Mouse (Mus musculus) heart, embryonic 12.5 days (tissue): Measurements from ENCODE around the gene Gsta2. TPM values are rescaled to one million over a fixed set of nuclear protein-coding genes. Genes with fewer than 3 reads are reported as not detected.
"Not testable (repeated sequence)": the region's sequence is repeated elsewhere in the genome, so short reads cannot be mapped to it uniquely, and the experiment has no call there.

Experiments used
- ATAC-seq: fragments of 200-750 bp; cut with Nextera tagmentation; 2 replicates; pipeline ENCODE4 v1.8.0; 2017; ENCODE audit warnings: moderate TSS enrichment, moderate library complexity; ENCODE audit not compliant: insufficient number of reproducible peaks, low FRiP score
- H3K27ac ChIP-seq: fragments of 300-500 bp; sonication (generic); 2 replicates; pipeline ENCODE4 v1.5.1; 2016; ENCODE audit warnings: mild to moderate bottlenecking, moderate library complexity; ENCODE audit not compliant: poor library complexity, severe bottlenecking
- H3K27me3 ChIP-seq: fragments of 300-500 bp; sonication (generic); replicated peaks from 2 replicates; pipeline ENCODE4 v1.6.1; 2016; ENCODE audit warnings: mild to moderate bottlenecking, moderate library complexity
- H3K36me3 ChIP-seq: fragments of 300-500 bp; sonication (generic); 2 replicates; pipeline ENCODE4 v1.6.1; 2016; ENCODE audit warnings: mild to moderate bottlenecking, moderate library complexity
- H3K4me1 ChIP-seq: fragments of 300-500 bp; sonication (generic); replicated peaks from 2 replicates; pipeline ENCODE4 v1.6.1; 2016; ENCODE audit warnings: mild to moderate bottlenecking
- H3K4me2 ChIP-seq: fragments of 300-500 bp; sonication (generic); 2 replicates; pipeline ENCODE4 v1.6.1; 2016; ENCODE audit warnings: mild to moderate bottlenecking, moderate library complexity
- H3K4me3 ChIP-seq: fragments of 300-500 bp; sonication (generic); 2 replicates; pipeline ENCODE4 v1.5.1; 2016; ENCODE audit warnings: mild to moderate bottlenecking
- H3K9ac ChIP-seq: fragments of 300-500 bp; sonication (generic); 2 replicates; pipeline ENCODE4 v1.6.1; 2016; ENCODE audit warnings: mild to moderate bottlenecking, moderate library complexity
- H3K9me3 ChIP-seq: fragments of 300-500 bp; sonication (generic); replicated peaks from 2 replicates; pipeline ENCODE4 v1.6.1; 2016; ENCODE audit warnings: mild to moderate bottlenecking, moderate library complexity
- WGBS: fragments of 180-500 bp; shearing (Covaris S2); methylation state at CpG from one replicate; pipeline ENCODE4 v1.1.7; 2016; 5-methylcytosine and 5-hydroxymethylcytosine counted together
- polyA plus RNA-seq: library from polyadenylated mRNA; unstranded; fragments of >200 nt; fragmentation: Nextera tagmentation; extraction: Ambion mirVana; gene quantifications from 2 replicates; pipeline ENCODE4 v1.2.1, GENCODE M21; 2016

Gene Gsta2
- polyA plus RNA-seq, 1 experiment from 2014 or later, result not detected

DNA sequence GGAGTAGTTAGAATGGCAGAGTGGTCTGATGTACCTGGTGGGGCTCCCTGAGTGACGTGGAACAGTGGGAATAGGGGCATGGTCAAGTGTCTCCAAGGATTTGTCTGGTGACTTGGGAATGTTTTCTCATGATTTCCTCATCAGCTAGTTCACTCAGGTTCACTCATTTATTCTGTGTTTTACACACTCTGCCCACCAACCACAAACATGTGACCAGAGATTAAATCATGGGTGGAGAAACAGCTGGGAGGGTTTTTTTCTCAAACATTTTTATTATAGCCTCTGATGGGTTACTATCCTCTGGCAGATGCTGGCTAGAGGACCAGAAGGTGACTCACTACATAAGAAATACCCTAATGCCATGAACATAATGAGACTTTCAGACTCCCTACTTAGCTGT lies 57.4 kb downstream of the Gsta2 start:
- Histone ChIP-seq H3K4me1 (no peaks in the 10 kb centered on the region), H3K9ac (no peak overlapping the region), H3K27ac (no peak overlapping the region), H3K36me3 (no peaks in the 10 kb centered on the region), H3K4me2 (no peak overlapping the region), H3K4me3 (no peak overlapping the region), H3K9me3 (no peaks in the 10 kb centered on the region), H3K27me3 (no peaks in the 10 kb centered on the region)
- no peak for ATAC-seq
- 71% methylated on average over 1 of the region's 1 CpGs for WGBS

GRCm38 (mm10) chr9:78296089-78296488 lies 59.5 kb downstream of the Gsta2 start:
- not testable (repeated sequence) for ATAC-seq, H3K4me1 ChIP-seq, H3K9me3 ChIP-seq, H3K27ac ChIP-seq, H3K4me2 ChIP-seq, H3K9ac ChIP-seq, H3K4me3 ChIP-seq, H3K27me3 ChIP-seq, H3K36me3 ChIP-seq
- WGBS, result 10% methylated on average over 6 of the region's 6 CpGs

DNA sequence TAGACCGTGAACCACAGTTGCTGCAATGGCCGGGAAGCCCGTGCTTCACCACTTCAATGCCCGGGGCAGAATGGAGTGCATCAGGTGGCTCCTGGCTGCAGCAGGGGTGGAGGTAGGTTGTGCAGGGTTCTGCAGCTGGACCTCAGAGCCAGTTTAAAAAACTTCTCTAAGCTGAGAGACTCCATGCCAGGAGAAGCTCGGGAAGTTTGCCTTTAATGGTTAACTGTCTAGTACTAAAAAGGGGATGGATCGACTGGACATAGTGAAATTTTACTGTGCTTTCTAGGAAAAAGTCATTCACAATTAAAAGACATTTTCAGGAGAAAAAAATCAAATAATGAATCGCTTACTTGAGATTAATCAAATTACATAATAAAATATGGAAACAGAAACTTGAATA lies 60.8 kb downstream of the Gsta2 start:
- not testable (repeated sequence) for H3K9me3 ChIP-seq, H3K27me3 ChIP-seq, H3K4me3 ChIP-seq, ATAC-seq, H3K27ac ChIP-seq, H3K4me1 ChIP-seq, H3K9ac ChIP-seq, H3K4me2 ChIP-seq, H3K36me3 ChIP-seq
- 73% methylated on average over 7 of the region's 7 CpGs for WGBS

GRCm38 (mm10) chr9:78293683-78294082 lies 61.9 kb downstream of the Gsta2 start:
- not testable (repeated sequence) for H3K9ac ChIP-seq, H3K27ac ChIP-seq, H3K4me2 ChIP-seq, H3K4me3 ChIP-seq, H3K9me3 ChIP-seq, H3K36me3 ChIP-seq, H3K4me1 ChIP-seq, ATAC-seq, H3K27me3 ChIP-seq
- 50% methylated on average over 1 of the region's 1 CpGs for WGBS

GRCm38 (mm10) chr9:78292462-78292861 lies 63.1 kb downstream of the Gsta2 start:
- WGBS, result 78% methylated on average over 8 of the region's 8 CpGs
- not testable (repeated sequence) for ATAC-seq, H3K9ac ChIP-seq, H3K36me3 ChIP-seq, H3K9me3 ChIP-seq, H3K4me1 ChIP-seq, H3K27ac ChIP-seq, H3K4me2 ChIP-seq, H3K27me3 ChIP-seq, H3K4me3 ChIP-seq

- H3K27me3 ChIP-seq, H3K36me3 ChIP-seq: not testable (repeated sequence)
These were observed 65.9 kb downstream of the Gsta2 start, which contains the start of gene Gm10639 for GRCm38 (mm10) chr9:78289723-78290122. Gm10639 (plus strand) TSS chr9:78289923.

DNA sequence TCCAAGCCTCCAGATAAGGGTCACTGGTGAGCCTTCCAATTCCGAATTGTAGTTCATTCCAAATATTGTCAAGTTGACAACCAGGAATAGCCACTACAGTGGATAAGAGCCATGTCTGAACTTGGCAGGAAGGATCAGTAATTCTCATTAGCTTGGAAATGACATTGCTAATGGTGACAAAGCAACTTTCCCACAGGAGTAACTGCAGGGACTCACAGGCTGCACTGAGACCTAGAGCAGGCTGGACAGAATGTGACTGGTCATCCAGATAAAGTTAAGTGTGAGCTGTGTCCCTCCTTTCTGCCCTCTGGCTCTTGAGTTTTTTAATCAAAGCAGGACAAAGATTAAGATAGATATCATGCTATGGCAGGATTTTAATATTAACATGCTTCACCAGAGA lies 66.5 kb downstream of the Gsta2 start:
- WGBS, result 39% methylated on average over 1 of the region's 1 CpGs
- ATAC-seq, H3K4me3 ChIP-seq, H3K36me3 ChIP-seq, H3K9me3 ChIP-seq, H3K9ac ChIP-seq, H3K4me1 ChIP-seq, H3K4me2 ChIP-seq, H3K27me3 ChIP-seq, H3K27ac ChIP-seq: not testable (repeated sequence)

More at GRCm38 (mm10) chr9:78289723-78290122, 65.9 kb downstream of the Gsta2 start, which contains the start of gene Gm10639:
- WGBS, result 79% methylated on average over 3 of the region's 3 CpGs
- not testable (repeated sequence) for ATAC-seq, H3K4me3 ChIP-seq, H3K9ac ChIP-seq, H3K9me3 ChIP-seq, H3K4me2 ChIP-seq, H3K27ac ChIP-seq, H3K4me1 ChIP-seq

DNA sequence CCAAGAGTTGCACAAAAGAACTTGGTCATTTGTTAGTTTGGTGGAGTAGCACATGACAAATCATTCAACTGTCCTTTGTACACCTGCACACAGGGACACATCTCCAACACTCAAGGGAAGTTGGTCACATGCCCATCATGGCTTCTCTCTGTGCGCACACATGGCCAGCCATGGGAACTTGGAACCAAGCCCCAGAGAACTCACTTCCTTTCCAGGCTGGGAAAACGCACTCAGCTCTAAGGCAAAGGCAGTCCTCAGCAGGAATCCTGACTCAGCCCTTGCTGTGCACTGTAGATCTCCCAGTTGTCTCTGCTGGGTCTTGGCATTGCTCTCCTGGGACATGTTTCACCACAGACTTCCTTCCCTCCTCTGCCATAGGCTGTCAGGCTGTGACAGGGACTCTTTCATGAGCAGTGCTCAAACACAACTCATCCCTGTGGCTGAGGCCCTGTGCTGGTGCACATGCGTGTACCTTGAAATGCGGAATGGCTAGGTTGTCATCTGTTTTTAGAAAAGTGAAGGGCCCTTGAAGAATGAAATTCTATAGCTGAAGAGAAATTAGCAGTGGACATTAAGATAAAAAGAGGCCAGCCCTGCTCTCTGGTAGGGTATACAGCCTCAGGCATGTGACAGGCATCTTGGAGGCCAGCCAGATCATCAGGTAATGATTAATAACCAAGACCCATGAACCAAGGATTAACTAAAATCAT lies 73.4 kb downstream of the Gsta2 start:
- not testable (repeated sequence) for H3K4me3 ChIP-seq, H3K9me3 ChIP-seq, ATAC-seq, H3K4me1 ChIP-seq, H3K4me2 ChIP-seq, H3K9ac ChIP-seq, H3K27ac ChIP-seq, H3K27me3 ChIP-seq, H3K36me3 ChIP-seq
- 80% methylated on average over 4 of the region's 4 CpGs for WGBS

Other genes starting within 250 kb of the Gsta2 start
- gene Fbxo9, start 246.7 kb downstream of the Gsta2 start, polyA plus RNA-seq, result 44.2 and 45.9 TPM in 2 replicates
- gene Ick, start 246.6 kb downstream of the Gsta2 start, polyA plus RNA-seq, result 15.8 and 18.8 TPM in 2 replicates
- gene Gsta4, start 173.0 kb downstream of the Gsta2 start, polyA plus RNA-seq, result 73.9 and 74.5 TPM in 2 replicates
- gene Gsta1, start 125.1 kb downstream of the Gsta2 start, polyA plus RNA-seq, result not detected in 2 replicates
- gene Gm3776, start 98.7 kb downstream of the Gsta2 start, polyA plus RNA-seq, result not detected in 2 replicates
- gene Gm10639, start 65.9 kb downstream of the Gsta2 start, polyA plus RNA-seq, result not detected in 2 replicates
- gene Omt2a, start 41.0 kb downstream of the Gsta2 start, polyA plus RNA-seq, result not detected in 2 replicates
- gene Omt2b, start 28.2 kb downstream of the Gsta2 start, polyA plus RNA-seq, result not detected in 2 replicates
- gene Dppa5a, start 12.4 kb upstream of the Gsta2 start, polyA plus RNA-seq, result not detected in 2 replicates
- 0.56 and 0.68 TPM in 2 replicates for gene Ooep, start 22.9 kb upstream of the Gsta2 start, polyA plus RNA-seq
- 0.24 and 0.36 TPM in 2 replicates for gene Ddx43, start 40.0 kb upstream of the Gsta2 start, polyA plus RNA-seq
- 0.68 and 0.82 TPM in 2 replicates for gene Cgas, start 87.4 kb upstream of the Gsta2 start, polyA plus RNA-seq
- gene Mto1, start 92.4 kb upstream of the Gsta2 start, polyA plus RNA-seq, result 26.8 and 28.8 TPM in 2 replicates
- gene Gm17324, start 93.0 kb upstream of the Gsta2 start, polyA plus RNA-seq, result 0.65 and 0.99 TPM in 2 replicates
- 2,772 and 2,882 TPM in 2 replicates for gene Eef1a1, start 133.4 kb upstream of the Gsta2 start, polyA plus RNA-seq
- 8.2 and 8.5 TPM in 2 replicates for gene Slc17a5, start 232.3 kb upstream of the Gsta2 start, polyA plus RNA-seq